Mouse (Mus musculus): ENCODE data around the gene Defb21.

Gene Defb21

DNA sequence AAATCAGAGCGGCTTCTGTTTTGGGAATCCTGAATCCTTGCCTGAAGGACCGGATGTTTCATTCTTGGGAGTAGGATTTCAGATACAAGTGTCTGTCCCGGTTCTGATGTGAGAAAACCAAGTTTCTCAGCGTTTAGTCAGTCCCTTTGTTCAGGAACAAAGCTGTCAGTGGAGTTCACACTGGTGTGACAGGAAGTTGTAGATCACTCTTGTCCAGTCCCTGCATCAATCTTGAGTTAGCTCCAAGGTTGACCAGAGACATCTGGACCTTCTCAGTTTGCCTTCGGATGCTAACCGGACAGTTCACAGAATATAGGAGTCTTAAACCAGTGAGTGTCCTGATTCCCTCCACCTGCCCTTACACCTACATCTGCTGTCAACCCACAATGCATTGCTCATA is 35.2 kb downstream of the Defb21 start:
- no peak for DNase-seq

DNA sequence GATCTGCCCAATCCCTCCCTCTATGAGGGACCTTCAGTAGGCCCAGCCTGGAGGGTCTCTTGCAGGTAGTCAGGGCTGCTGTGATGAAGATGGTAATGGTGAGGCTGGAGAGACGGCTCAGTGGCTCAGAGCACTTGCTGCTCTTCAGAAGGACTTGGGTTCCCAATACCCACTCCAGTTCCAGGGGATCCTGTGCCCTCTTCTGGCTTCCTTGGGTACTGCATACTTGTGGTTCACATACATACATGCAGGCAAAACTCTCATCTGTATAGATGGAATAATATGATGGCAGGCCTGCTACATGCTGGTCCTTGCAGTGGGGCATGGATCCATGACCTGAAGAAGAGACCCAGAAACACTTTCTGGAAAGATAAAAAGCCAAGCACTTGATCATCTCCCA is 36.2 kb downstream of the Defb21 start:
- DNase-seq: no peak

DNA sequence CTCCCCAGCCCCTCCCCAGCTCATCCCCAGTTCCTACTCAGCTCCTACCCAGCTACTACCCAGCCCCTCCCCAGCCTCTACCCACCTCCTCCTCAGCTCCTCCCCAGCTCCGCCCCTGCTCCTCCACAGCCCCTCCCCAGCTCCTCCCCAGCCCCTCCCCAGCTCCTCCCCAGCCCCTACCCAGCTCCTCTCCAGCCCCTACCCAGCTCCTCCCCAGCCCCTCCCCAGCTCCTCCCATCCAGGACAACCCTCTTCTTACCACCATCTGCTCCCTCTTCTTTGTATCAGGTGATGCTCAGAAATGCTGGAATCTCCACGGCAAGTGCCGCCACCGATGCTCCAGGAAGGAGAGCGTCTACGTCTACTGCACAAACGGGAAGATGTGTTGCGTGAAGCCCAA is 39.6 kb downstream of the Defb21 start:
- no peak for DNase-seq

DNA sequence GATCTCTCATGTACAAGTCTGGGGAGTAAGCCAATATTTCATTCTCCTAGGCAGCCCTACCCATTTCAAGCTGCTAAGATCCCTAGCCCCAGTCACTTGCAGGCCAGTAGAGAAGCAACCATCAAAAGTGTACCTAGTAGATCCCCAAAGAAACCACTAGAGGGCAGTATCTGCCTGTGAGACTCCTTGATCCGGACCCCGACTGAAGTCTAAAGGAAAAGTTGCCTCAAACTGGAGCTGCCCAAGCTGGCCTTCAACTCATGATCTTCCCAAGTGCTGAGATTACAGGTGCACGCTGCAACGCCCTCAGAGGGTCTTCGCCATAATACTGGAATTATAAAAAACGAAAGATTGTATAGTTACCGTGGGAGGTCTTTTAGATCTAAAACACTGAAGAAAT is 43.0 kb downstream of the Defb21 start:
- peak in 1 of 2 experiments; percentile 21 for DNase-seq

DNA sequence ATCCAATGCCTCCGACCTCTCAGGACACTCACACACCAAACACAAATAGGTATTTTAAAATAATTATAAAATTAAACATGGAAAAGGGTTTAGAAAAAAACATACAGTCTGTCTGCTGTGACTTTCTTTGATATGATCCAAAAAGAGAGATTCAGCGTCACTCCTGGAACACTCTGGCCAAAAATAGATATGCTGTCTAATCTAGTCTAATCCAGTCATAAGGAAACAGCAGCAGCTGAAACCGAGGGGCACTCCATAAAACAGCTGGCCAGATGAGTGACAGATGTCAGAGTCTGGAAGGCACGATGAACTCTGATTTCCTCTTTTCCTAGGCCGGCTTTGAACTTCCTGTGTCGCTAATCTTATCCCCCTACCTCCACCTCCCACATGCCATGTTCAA is 43.9 kb downstream of the Defb21 start:
- no peak for DNase-seq

DNA sequence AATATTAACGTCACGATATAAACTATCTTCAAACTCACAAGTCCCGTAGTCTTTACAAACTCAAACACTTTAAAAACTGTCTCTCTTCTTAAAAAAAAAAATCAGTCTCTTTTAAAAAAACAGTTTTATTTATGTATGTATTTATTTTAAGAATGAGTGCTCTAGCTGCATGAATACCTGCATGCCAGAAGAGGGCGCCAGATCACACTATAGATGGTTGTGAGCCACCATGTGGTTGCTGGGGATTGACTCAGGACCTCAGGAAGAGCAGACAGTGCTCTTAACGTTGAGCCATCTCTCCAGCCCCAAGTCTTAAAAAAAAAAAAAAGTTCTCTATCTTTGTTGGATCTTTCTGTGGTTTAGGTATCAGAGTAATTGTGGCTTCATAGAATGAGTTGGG is 44.8 kb downstream of the Defb21 start:
- no peak for DNase-seq

DNA sequence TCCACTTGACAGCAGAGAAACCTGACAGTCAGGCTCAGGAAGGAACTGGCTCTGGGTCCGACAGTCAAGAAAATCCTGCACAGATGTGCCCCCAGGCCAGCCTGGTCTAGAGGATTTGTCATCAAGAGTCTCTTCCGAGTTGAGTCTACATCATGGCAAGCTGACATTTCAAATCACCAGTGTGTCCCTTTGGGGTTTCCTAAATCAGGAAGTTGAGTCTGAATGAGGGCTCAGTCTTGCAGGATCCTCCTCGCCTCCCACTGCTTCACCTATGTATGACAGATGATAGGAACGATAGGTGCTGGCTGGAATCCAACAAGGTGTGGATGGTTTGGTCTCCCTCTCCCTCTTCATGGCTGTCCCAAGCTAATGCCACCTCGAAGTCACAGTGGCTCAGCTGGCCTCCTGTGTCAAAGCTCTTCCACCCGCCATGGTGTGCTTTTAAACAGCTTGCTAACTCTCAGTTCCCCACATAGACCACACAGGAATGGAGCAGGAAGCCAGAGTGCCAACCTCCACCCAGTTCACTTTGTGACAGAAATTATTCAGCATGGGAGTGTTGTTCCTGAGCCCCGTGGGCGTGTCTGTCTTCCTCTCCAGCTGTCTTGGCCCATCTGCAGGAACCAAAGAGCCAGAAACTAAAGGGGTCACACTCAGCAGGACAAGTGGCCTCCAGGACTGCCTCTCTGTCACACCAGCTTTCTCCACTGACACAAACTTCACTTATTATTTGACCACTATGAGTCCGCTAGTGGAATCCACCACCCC is 48.0 kb downstream of the Defb21 start:
- DNase-seq: no peak

DNA sequence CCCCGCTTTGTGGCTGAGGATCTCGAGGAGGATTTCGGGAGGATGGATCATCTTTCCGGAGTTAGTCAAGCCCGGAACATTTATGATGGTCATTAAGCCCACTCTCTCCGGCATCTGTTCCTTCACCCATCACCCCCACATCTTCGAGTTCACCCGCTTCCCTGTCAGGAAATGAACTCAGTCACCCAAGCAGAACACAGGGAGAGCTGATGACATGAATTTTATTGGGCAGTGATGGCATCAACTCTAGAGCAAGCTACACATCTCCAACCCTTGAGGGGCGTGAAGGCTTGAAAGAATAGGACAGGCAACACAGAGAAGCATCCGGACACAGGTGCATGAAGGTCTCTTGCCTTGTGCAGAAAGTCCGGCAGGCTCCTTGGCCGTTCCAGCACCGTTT is 49.6 kb downstream of the Defb21 start:
- no peak for DNase-seq

DNA sequence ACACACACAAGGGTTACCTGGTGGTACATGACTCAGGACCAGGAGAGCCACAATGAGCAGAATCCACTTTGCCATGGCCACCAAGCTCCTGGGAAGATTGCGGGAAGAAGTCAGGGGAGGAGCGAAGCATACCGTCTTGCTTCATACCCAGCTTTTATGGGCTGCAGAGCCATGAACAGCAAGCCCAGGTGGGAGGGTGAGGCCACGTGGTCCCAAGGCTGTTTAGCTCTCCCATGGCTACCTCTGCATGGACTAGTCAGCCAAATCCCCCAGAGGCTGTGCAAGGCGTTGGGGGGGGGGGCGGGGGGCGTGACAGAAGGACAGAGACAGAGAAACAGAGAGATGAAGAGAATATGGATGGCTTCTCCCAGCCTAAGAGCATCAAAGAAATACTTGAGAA is 50.4 kb downstream of the Defb21 start, which contains the start of gene Defb25:
Gene Defb25 (minus strand): TSS at position 101 of the 400 bp plus-strand sequence.
- no peak for DNase-seq
